Mouse (Mus musculus) left cerebral cortex, adult 11 months (tissue): ENCODE data around the gene Gm20388.

Experiments
- DNase-seq: peaks from one replicate; pipeline ENCODE4 v3.0.0; 2022; ENCODE audit warnings: low spot score

Gm20388 gene

DNA sequence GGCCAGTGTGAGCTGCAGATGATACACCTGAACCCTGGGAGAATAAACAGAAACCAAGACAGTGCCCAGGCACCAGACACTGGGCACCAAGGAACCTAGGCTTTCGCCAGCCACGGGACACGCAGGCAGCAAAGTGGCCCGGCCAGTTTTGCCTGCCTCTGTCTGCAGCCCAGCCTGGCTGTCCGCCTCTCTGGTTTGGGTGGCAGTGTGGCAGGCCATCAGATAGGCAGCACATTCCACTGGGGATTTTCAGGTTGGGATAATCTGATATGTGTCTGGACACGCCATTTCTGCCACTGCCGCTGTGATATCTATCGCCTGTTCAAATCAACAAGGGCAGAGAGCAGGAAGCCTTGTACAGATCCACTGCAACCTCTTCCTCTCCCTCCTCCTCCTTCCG lies 1353.6 kb downstream of the Gm20388 start:
- DNase-seq = no peak

DNA sequence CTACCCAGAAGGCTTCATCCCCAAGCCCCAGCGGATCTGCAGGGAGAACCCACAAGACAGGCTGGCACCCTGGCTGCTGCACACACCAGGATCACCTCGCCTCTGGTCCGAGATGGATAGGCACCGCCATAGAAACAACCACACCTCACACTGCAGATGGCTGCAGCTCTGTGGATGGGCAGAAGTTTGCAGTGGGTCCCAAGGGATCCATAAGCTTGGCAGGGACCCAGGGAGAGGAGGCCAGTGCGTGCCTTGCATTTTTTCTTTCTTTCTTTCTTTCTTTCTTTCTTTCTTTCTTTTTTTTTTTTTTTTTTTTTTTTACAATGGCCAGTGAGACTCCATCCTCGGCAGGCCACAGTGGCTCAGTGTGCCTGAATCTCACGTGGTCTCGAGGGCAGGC lies 1360.9 kb downstream of the Gm20388 start:
- no peak for DNase-seq

DNA sequence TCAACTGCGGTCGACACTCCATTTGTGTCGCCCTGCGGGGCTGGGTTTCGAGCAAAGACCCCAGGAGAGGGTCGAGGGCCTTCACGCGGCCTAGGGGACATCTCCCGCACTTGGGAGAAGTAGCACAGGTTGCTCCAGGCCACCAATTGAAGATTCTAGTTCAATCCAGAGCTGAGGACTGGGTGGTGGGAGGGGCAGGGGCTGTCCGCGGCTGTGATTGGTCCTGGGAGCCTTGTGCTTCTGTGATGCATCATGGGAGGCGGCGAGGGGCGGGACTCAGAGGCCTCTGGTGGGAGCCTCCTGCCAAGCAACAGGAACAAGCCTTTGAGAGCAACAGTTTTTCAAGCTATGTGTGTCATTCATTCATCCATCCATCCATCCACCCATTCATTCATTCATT lies 1362.6 kb downstream of the Gm20388 start:
- DNase-seq = no peak

DNA sequence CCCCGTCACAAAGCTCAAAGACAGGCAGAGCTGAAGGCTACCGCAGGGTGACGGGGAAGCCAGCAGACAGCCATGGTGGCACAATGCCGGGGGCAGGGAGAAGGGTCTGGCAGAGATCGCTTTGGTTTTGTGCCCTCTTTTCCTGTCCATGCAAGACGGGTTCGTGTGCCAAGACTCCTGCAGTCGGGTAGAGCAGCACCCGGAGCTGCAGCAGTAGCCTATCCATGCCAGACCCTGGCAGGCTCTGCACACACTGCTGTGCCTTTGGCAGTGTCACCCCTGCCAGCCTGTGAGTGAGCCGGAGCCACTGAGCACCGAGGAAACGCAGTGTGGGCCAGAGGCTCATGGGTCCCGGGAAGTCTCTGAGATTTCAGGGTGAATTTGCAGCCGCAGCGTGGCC lies 1363.0 kb downstream of the Gm20388 start:
- no peak for DNase-seq

DNA sequence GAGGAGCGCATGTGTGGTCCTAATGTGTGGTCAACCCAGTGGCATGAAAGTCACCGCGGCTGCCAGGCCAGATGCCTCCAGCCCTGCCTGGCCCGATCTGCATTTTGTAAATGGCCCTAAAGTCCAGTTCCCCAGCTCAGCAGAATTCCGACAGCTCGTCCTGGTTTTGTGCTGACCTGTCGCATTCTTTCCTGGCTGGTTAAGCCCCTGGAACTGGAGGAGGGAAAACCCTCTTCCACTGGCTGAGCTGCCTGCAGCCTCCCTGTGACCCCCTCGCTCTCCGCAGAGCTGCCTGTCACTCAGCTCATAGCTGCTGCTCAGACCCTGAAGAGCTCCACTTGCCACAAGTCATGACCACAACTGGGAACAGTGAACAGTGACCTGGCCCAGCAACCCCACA lies 1369.8 kb downstream of the Gm20388 start:
- DNase-seq = no peak

DNA sequence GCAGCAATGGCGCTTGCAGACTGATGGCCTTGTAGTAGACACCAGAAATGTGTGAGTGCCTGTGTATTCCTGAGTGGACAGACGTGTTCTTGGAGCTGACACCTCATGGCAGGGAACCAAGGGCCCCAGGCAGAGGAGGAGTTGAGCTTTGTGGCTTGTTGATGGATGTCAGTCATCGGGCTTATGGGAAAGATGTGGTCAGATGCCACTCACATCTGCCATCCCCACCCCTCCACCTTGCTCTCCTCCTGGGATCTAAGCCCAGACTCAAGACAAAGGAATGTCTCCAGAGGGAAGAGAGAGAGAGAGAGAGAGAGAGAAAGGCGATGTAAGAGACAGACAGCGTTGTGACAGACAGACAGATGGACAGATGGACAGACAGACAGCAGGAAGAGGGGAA lies 1378.7 kb downstream of the Gm20388 start:
- no peak for DNase-seq

DNA sequence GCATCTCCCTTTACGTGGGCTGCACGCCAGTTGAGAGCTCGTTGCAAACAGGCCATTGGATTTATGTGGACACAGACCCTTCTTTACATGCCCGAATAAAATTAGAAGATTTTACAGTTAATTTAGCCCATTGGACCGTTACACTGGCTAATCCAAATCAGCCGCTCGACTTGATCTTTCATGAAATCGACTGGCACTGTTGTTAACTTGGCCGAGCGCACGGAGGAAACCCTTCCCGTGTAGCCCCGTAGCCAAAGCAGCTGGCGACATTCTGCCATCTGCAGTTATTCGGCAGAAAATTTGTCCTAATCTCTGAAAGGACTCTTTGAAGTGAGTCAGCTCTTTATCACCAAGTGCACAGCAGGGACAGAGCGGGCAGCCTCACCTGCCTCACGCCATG lies 1379.9 kb downstream of the Gm20388 start:
- DNase-seq = no peak

DNA sequence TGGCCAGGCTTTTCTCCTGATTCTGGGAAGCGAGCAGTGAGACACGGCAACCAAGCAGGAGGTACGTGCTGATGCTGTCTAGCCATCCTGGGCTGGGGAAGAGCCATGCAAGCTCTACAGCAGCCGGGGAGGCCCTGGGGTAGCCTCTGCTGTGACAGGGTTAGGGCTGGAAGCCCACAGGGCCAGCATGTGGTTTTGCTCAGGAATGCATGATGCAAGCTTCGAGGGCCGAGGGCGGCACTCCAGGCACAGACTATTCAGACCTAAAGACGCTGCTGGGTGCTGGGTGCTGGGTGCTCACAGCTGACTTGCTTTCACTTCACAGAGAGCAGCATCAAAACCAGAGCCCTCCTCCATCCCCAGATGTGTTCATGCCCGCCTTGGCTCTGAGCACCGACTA lies 1382.8 kb downstream of the Gm20388 start:
- DNase-seq = no peak

DNA sequence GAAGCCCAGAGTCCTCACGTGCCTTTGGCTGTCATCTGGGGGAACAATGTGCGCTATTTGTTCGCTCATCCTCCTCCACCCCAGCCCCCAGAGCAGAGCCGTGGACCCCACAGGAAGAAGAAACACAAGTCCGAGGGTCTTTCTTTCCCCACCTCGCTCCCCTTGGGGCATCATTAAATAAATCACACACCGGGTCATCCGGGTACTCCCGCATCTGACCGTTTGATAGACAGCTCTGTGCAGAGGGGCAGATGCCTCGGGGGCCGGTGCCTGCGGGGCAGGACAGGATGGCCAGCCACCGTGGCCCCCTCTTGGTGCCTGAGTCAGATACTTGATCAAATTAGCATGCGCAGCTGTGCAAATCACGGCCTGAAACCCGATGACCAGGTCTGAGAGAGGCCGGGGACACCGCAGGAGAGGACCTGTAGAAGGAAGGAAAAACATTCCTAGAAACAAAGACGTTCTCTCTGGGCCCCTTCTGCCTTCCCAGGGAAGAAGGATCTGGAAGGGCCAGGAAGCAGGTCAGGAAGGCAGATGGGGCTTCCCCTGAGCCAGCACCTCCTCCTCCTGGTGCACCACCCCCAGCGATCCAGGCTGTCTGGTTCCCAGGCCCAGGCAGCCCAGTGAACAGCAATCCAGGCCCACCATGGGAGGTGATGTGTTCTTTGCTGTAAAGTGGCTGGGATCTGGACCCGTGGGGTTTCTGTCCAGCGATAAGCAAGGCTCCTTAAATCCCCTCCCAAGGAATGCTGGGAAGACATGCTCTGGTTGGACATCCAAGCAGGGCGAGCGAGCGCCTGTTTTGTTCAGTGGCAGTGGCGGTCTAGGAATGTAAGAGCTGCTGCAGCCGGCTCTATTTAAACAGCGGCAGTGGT lies 1383.8 kb downstream of the Gm20388 start:
- DNase-seq = no peak

DNA sequence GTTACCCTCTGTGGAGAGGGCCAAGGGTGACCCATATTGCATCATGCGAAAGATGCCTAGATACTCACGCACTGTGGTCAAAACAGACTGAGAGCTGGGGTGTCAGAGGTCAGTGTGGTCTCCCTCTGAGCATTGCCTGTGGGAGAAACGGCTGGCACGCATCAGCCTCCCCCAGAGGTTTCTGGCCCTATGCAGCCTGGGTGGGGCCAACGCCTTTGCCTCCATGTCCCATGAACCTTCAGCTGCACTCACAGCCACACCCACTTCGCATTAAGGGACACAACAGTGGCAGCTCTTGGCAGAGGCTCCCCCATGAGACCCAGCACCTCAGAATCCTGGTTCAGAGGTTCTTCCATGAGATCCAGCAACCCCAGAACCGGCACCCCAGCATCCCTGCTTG lies 1385.4 kb downstream of the Gm20388 start:
- DNase-seq = no peak

DNA sequence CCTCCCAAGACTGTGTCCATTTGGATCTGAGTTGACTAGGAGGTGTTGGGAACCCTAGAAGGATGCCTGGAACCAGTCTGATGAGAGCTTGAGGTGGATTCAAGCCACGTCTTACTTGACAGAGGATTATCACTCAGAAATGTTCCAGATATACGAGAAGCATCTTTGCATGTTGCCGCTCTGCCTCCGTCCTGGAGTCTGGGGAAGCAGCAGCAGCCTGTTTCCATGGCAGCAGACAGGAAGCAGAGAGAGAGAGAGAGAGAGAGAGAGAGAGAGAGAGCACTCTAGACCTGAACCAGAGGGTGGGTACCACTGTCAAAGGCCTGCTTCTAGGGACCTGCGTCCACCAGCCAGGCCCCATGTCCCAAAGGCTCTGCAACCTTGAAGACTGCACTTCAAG lies 1386.0 kb downstream of the Gm20388 start:
- no peak for DNase-seq

DNA sequence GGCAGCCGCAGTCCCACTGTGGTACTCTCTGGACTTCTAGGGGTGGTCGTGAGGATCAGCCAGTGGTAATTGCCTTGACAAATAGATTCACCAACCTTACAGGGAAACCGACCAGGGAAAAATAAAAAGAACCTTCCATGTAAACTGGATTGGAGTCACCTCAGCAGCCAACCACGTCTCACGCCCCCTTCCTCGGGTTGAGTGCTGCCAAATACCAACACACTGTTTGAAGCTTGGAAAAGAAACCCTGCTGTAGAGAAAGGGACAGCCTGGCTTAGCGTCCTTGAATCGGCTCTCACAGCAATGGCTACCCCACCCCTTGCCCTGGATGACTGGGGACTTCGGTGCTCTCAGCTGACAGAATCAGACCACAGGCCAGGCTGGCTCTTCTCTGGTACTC lies 1386.7 kb downstream of the Gm20388 start:
- no peak for DNase-seq

DNA sequence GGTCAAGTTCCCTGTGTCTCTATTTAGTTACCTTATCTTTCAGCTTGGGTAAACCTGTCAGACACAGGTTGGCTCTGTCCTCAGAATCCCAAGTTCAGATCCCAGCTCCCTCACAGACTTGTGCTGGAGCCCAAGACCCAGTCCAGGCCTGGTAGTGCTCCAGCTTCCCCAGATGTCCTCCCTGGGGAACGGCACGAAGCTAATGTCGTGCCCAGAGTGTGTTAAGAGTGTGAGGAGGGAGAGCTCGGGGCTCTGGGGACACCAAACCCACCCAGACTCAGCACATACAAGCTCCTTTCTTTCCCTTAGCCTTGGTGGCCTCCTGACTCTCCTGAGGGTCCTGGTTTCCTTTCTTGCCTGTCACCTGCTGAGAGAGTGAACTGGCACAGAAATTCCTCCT lies 1389.4 kb downstream of the Gm20388 start:
- no peak for DNase-seq

DNA sequence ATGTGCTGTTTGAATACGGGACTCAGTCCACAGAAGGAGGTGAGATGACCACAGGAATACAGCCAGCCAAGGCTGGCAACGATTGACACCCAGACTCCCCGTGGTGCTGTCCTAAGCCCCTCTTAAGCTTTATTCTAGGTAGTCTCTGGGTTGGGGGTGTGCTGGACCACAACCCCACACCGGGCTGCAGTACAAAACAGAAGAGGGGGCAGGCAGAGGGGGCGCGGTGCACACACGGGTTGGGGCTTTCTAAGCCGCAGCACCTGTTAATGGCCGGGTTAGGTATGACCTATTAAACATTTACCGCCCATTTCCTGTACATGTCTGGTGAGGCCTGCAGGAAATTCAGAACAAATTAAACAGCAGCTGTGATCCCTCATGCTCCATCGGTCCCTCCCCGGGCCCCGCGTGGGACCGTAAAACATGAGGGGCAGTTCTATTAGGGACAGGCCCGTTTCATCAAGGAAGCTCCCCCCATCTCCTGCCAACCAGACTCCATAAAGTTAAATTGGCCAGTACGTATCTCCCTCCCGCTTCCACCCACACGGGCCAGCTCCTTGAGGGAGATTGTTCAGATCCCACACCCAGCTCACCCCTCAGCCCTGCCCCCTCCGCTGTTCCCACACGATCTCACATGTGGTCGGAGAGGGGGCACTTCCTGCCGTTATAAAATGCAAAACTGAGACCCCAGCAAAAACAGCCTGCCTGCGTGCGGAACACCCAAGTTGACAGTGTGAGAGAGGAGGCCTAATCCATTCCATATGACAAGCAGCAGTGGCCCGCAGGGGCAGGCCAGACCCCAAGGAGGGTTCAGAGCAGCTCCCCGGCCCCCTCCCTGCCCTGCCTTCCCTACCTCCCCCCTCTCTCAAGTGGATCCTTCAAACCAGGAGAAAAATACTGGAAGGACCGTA lies 1390.1 kb downstream of the Gm20388 start:
- no peak for DNase-seq

DNA sequence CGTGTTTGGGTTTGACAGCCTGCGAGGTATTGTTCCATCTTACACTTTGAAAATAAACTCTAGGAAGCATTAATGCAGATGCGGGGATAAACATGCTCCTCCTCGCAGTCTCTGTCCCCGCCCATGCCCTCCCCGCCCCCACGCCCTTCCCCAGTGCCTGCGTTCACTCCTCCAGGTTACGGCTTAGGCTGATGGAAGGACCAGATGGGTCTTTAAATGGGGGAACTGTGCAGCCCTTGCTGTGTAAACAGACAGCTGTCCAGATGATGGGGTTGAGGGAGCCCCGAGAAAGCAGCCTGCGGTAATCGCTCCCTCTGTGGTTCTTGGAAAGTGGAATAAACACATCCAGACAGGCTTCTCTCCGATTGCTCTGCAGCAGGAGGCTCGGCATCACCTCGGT lies 1390.8 kb downstream of the Gm20388 start:
- no peak for DNase-seq

DNA sequence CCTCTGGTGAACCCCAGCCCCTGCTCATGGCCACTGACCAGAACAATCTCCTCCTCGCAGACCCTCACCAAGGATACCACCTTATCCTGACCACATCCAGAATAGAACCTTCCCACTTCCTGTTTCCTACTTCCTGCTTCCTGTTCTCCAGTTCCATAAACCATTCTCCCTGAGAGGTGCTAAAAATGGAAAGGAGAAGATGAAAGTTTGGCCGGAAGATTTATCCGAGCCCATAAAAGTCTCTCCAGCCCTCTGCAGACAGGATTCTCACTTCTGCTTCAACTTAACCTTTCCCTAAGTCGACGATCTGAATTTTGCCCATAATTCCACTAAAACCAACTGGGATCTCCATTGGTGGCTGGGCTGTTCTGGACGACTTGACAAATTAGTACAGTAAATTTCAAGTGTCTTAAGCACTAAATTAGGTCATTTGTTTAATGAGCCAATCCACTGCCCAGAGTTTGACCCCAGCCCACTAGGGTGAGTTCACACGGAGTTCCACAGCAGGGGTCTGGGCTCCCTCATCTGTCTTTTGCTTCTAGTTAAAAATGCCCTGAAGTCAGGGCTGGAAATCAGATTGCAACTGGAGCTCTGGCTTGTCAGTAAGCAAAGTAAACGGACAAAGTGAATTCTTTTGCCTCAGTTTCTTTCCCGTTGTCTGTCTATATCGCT lies 1391.5 kb downstream of the Gm20388 start:
- DNase-seq = no peak

DNA sequence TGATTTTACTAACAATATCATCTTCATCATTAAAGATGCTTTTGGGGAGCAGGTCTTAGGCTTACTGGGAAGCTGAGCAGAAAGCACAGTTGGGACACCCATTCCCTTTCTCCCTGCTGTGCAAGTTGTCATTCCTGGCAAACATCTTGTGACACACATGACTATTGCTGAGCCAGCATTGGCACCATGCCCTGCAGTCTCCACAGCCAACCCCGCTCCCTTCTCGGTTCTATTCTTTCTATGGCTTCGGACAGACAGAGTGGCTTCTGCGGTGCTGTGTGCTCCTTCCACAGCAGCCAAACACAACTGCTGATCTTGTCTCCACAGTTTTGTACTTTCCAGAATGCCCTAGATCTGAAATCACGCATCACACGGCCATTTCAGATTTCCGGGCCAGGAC lies 1397.1 kb downstream of the Gm20388 start:
- DNase-seq = no peak

DNA sequence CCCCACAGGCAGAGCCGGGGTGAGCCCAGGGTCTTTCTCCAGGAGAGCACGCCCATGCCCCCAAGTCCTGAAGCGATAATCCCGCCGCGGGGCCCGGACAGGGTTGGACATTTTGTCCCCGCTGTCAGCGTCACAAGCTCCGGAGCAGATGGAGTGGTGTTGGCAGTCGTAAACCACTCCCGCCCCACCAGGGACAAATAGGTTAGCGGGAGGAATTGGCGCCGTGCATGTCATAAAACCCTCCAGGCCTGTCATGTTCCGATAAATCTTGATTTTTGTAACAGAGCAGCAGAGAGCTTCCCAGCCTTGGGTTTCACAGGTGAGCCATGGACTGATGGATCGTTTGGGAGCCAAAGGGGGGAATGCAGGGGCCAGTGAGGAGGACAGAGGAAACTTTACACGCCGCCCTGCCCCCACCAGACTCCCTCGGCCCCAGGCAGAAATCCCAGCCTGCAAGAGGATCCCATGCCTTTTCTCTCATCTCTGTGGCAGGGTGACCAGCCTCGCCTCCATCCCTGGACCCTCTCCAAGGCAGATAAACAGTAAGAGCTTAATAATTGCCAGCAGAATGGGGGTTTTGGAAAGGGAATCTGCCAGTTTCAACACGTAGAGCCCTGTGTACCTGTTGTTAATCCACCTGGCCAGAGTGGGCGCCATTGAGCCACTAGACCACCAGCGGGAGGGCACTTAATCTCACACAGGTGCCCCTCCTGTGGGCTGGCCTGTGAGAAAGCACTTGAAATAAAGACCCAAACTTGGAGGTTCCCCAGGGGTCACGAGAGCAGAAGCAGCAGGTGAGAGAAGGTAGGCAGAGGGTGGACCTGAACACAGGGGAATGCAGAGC lies 1400.6 kb downstream of the Gm20388 start:
- DNase-seq = no peak

DNA sequence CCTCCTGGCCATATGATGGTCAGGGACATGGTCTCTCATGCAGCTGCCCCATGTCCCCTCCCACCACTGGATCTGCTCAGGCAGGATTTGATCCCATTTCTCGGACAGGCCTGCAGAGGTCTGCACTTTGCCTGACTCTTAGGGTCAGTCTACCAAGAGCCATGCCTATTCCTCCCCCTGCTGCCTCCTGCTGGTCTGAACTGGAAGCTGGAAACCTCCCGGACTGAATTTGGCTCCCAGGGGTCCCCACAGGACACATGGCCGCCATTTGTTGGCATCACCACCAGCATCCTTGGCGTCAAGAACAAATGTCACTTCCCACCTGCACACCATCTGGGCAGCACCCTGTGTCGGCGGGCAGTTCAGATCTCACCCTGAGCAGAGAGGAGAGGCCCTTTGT lies 1402.8 kb downstream of the Gm20388 start:
- DNase-seq = no peak

DNA sequence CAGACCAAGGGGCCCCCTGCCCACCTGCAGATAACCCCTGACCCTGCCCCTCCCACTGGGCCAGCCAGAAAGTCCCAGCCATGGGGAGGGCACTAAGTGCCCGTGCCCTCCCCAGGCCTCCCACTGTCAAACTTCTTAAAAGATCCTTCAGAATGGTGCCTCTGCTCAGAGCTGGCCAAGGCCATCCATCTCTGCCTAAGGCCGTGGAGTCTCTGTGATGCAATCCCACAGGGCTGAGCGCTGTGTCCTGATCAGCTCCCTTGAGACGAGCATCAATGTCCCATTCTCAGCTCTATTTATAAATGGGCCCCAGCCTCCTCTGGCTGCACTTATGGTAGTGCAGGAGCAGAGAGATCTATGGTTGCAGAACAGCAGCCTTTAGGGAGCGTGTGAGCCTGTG lies 1403.4 kb downstream of the Gm20388 start:
- no peak for DNase-seq

DNA sequence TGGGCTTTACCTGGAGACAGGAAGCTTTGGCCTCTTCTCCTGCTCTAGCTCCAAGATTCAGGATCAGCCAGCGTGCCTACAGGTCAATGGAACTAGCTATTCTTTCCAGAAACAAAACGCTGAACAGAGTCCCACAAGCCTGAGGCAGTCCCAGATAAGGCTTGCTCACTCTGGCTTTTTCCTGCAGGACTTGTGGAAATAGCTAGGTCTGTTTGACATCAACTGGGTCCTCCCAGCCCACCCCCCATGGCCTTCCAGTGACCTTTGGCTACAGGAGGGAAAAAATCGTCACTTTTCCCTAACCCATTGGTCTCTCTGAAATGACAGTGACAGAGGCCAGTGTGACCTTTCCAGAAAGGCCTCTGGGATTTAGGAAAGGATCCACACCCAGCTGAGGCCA lies 1404.9 kb downstream of the Gm20388 start:
- DNase-seq = no peak

DNA sequence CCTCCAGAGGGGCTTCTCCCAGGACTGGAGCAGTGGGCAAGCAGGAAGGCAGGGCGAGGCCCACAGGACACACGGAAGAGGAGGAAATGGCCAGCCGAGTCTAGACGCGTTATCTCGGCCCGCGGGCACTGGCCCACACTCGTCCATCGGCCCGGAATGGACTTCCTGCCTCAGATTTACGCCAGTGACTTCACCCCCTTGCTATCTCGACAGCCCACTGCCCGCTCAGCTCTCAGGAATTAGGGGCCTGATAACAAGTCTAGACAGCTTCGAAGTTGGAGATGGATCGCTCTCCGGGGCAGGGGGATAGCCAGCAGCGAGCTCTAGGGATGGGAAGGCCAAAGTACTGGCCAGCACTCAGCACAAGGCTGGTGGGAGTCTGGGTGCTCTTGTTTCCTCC lies 1405.4 kb downstream of the Gm20388 start:
- no peak for DNase-seq
